Mouse (Mus musculus): ENCODE results near the gene Spsb4. TPM values are rescaled to one million over a fixed set of nuclear protein-coding genes. Genes with fewer than 3 reads are reported as not detected.
"Not testable (repeated sequence)": the region's sequence is repeated elsewhere in the genome, so short reads cannot be mapped to it uniquely, and the experiment has no call there.

Spsb4 gene
- total and polyA plus RNA-seq, 3 experiments = 4.2 to 9.1 (median 7.2) TPM

DNA sequence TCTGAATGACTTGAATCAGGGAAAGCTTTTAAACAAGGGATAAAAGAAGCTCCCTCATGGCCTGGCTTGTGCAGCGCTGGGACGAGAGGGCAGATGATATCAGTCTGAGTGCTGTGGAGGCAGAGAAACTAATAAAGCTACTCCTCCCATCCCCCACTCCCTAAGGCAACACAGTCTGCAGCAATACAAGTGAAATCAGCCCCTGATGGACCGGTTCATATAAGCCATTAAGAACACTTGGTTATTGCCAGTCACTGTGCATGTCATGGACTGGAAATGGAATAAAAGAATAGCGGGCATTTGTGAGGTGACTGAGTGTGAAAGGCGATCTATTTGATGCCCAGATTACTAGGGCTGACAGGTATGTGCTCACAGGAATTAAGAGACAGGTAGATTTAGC is 79.8 kb downstream of the Spsb4 start:
- no peak overlapping the region for H3K9ac ChIP-seq (ENCODE audit: low read depth, low read length)
- H3K4me1 ChIP-seq (ENCODE audit: control insufficient read depth, insufficient read depth, low read length) = no peaks in the 10 kb centered on the region
- no peak for DNase-seq
- TF ChIP-seq CTCF (IDR thresholded peaks at IDR 0.05) = no peak
- TF ChIP-seq POLR2A (IDR thresholded peaks at IDR 0.05; ENCODE audit: insufficient read depth, low read depth, low read length) = no peak
- TF ChIP-seq EP300 (IDR thresholded peaks at IDR 0.05; ENCODE audit: insufficient read depth, low read depth, low read length) = no peak
- no peaks in the 10 kb centered on the region for H3K36me3 ChIP-seq (ENCODE audit: control insufficient read depth, insufficient read depth, low read length)
- no peak overlapping the region for H3K4me3 ChIP-seq
- no peak overlapping the region for H3K27ac ChIP-seq
- intact Hi-C loops (cut with DNase I) = no loop called here
- WGBS = 87% methylated on average over 5 of the region's 5 CpGs
- no peaks in the 10 kb centered on the region for H3K79me2 ChIP-seq (replicated peaks; ENCODE audit: control insufficient read depth, insufficient read depth, low read length)
- no peaks in the 10 kb centered on the region for H3K27me3 ChIP-seq (ENCODE audit: control insufficient read depth, insufficient read depth, low read length)

DNA sequence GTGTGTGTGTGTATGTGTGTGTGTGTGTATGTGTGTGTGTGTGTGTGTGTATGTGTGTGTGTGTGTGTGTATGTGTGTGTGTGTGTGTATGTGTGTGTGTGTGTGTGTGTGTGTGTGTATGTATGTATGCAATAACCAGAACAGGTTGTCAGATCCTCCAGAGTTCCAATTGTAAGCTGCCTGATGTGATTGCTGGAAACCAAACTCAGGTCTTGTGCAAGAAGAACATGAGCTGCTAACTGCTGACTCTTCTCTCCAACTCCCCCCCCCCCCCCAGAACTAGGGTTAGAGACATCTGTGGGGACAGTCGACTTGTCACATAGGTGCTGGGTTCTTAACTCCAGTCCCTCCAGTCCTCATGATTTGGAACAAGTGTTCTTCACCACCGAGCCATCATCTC is 82.2 kb downstream of the Spsb4 start:
- intact Hi-C loops (cut with DNase I); H3K36me3 ChIP-seq (ENCODE audit: control insufficient read depth, insufficient read depth, low read length); DNase-seq; H3K27me3 ChIP-seq (ENCODE audit: control insufficient read depth, insufficient read depth, low read length); H3K4me3 ChIP-seq; H3K79me2 ChIP-seq (replicated peaks; ENCODE audit: control insufficient read depth, insufficient read depth, low read length); H3K27ac ChIP-seq; H3K4me1 ChIP-seq (ENCODE audit: control insufficient read depth, insufficient read depth, low read length); H3K9ac ChIP-seq (ENCODE audit: low read depth, low read length): not testable (repeated sequence)
- 87% methylated on average over 2 of the region's 2 CpGs for WGBS

GRCm38 (mm10) chr9:96935556-96936300 is 82.9 kb downstream of the Spsb4 start:
- Histone ChIP-seq H3K4me1 (ENCODE audit: control insufficient read depth, insufficient read depth, low read length) (no peaks in the 10 kb centered on the region), H3K4me3 (no peak overlapping the region), H3K9ac (ENCODE audit: low read depth, low read length) (no peak overlapping the region), H3K27me3 (ENCODE audit: control insufficient read depth, insufficient read depth, low read length) (no peaks in the 10 kb centered on the region), H3K36me3 (ENCODE audit: control insufficient read depth, insufficient read depth, low read length) (no peaks in the 10 kb centered on the region), H3K27ac (no peak overlapping the region), H3K79me2 (replicated peaks; ENCODE audit: control insufficient read depth, insufficient read depth, low read length) (no peaks in the 10 kb centered on the region)
- 39% methylated on average over 15 of the region's 15 CpGs for WGBS
- no peak for DNase-seq
- no peak for TF ChIP-seq EP300 (IDR thresholded peaks at IDR 0.05; ENCODE audit: insufficient read depth, low read depth, low read length)
- TF ChIP-seq POLR2A (IDR thresholded peaks at IDR 0.05; ENCODE audit: insufficient read depth, low read depth, low read length) = no peak
- TF ChIP-seq CTCF (IDR thresholded peaks at IDR 0.05) = no peak
- intact Hi-C loops (cut with DNase I) = no loop called here

GRCm38 (mm10) chr9:96934816-96935215 is 83.8 kb downstream of the Spsb4 start:
- Histone ChIP-seq H3K79me2 (replicated peaks; ENCODE audit: control insufficient read depth, insufficient read depth, low read length) (no peaks in the 10 kb centered on the region), H3K27me3 (ENCODE audit: control insufficient read depth, insufficient read depth, low read length) (no peaks in the 10 kb centered on the region), H3K27ac (no peak overlapping the region), H3K36me3 (ENCODE audit: control insufficient read depth, insufficient read depth, low read length) (no peaks in the 10 kb centered on the region), H3K4me3 (no peak overlapping the region), H3K4me1 (ENCODE audit: control insufficient read depth, insufficient read depth, low read length) (no peaks in the 10 kb centered on the region), H3K9ac (ENCODE audit: low read depth, low read length) (no peak overlapping the region)
- no peak for TF ChIP-seq EP300 (IDR thresholded peaks at IDR 0.05; ENCODE audit: insufficient read depth, low read depth, low read length)
- no peak for TF ChIP-seq POLR2A (IDR thresholded peaks at IDR 0.05; ENCODE audit: insufficient read depth, low read depth, low read length)
- no peak for TF ChIP-seq CTCF (IDR thresholded peaks at IDR 0.05)
- DNase-seq = no peak
- intact Hi-C loops (cut with DNase I) = no loop called here
- 82% methylated on average over 3 of the region's 3 CpGs for WGBS

GRCm38 (mm10) chr9:96932751-96933150 is 85.9 kb downstream of the Spsb4 start:
- WGBS = 91% methylated on average over 8 of the region's 8 CpGs
- intact Hi-C loops (cut with DNase I) = no loop called here
- H3K4me1 ChIP-seq (ENCODE audit: control insufficient read depth, insufficient read depth, low read length) = no peaks in the 10 kb centered on the region
- no peak overlapping the region for H3K27ac ChIP-seq
- no peak overlapping the region for H3K4me3 ChIP-seq
- no peak for DNase-seq
- H3K36me3 ChIP-seq (ENCODE audit: control insufficient read depth, insufficient read depth, low read length) = no peaks in the 10 kb centered on the region
- TF ChIP-seq CTCF (IDR thresholded peaks at IDR 0.05) (no peak), EP300 (IDR thresholded peaks at IDR 0.05; ENCODE audit: insufficient read depth, low read depth, low read length) (no peak), POLR2A (IDR thresholded peaks at IDR 0.05; ENCODE audit: insufficient read depth, low read depth, low read length) (no peak)
- H3K9ac ChIP-seq (ENCODE audit: low read depth, low read length) = no peak overlapping the region
- H3K27me3 ChIP-seq (ENCODE audit: control insufficient read depth, insufficient read depth, low read length) = no peaks in the 10 kb centered on the region
- H3K79me2 ChIP-seq (replicated peaks; ENCODE audit: control insufficient read depth, insufficient read depth, low read length) = no peaks in the 10 kb centered on the region

DNA sequence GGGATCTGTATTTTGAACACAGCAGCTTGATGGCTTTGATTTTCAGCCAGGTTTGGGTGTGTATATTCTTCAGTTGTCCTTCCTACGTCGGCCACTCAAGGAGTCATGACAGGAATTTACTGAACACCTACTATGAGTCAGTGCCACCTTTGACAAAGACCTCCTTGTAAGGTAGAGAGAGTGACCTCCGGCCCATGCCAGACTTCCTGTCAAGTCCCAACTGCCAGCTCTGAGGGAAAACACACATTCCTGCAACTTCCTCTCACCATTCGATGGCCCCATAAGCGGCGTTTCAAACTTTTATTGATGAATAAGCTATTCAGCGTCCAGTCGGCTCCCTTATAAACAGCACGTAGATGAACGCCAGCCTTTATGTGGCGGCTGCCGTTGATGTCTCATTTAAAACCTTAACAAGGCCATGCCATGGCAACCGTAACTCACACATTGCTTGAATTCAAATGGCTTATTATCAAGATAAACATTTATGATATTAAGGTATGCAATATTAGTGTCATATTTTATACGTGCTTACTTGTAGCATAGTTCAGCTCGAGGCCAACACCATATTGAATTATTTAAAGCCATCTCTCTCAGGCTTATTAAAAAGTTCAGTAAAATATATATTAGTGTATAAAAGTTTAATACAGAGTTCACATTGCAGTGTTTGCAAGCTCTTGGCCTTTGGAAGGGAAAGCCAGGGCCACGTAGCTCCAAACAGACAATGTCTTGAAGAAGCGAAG is 94.9 kb downstream of the Spsb4 start:
- Histone ChIP-seq H3K27ac (no peak overlapping the region), H3K9ac (ENCODE audit: low read depth, low read length) (no peak overlapping the region), H3K27me3 (ENCODE audit: control insufficient read depth, insufficient read depth, low read length) (no peaks in the 10 kb centered on the region), H3K36me3 (ENCODE audit: control insufficient read depth, insufficient read depth, low read length) (no peaks in the 10 kb centered on the region), H3K4me3 (no peak overlapping the region), H3K4me1 (ENCODE audit: control insufficient read depth, insufficient read depth, low read length) (no peaks in the 10 kb centered on the region), H3K79me2 (replicated peaks; ENCODE audit: control insufficient read depth, insufficient read depth, low read length) (no peaks in the 10 kb centered on the region)
- 73% methylated on average over 17 of the region's 17 CpGs for WGBS
- no peak for TF ChIP-seq CTCF (IDR thresholded peaks at IDR 0.05)
- TF ChIP-seq POLR2A (IDR thresholded peaks at IDR 0.05; ENCODE audit: insufficient read depth, low read depth, low read length) = no peak
- TF ChIP-seq EP300 (IDR thresholded peaks at IDR 0.05; ENCODE audit: insufficient read depth, low read depth, low read length) = no peak
- DNase-seq = no peak
- intact Hi-C loops (cut with DNase I) = no loop called here

All from heart, adult 2 months (tissue).